Mouse (Mus musculus): Measurements from ENCODE around the gene Pithd1.

Gene Pithd1

DNA sequence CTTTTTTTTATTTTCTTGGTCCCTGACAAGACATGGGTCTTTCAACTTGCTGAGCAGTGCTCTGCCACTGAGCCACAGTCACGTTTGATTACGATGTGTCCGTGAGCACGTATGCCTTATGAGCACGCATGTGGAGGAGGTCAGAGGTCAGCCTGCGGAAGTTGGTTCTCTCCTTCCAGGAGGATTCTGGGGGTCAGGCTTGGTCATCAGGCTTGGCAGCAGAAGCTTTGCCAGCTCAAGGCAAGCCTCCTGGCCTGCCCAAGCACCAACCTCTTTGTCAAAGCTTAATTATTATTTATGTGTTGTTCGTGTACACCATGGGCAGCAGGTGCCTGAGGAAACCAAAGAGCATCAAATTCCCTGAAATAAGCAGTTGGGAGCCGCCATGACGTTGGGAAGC is 58.7 kb downstream of the Pithd1 start:
- DNase-seq, result no peak

GRCm38 (mm10) chr4:135926861-135927260 is 60.2 kb downstream of the Pithd1 start:
- DNase-seq, result no peak

DNA sequence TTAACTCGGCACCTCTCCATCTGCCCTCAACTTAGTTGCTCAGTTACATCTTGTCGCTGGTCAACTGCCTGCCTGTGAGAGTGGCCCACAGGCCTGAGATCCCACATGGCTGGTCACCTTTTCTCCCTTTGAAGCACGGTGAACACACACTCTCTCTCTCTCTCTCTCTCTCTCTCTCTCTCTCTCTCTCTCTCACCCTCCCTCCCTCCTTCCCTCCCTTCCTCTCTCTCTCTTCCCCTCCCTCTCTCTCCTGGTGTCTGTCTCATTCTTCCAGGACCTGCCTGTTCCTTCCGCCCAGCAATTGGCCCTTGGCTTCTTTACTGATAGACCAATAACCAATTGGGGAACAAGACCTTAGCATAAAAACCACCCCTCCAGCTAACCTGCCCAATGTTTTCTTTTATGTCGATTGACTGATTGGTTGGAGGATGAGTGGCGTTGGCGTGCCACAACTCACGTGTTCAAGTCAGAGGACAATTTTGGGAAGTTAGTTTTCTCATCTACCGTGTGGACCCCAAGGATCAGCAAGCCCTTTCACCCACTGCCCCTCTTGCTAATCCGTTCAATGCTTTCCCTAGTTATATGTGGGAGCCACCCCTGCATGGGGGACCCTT is 60.8 kb downstream of the Pithd1 start:
- no peak for DNase-seq

Measured in cerebellum, adult 11-12 months (tissue).